In genomic region chr5:101992969-101993670, GRCm38 (mm10) we compare ENCODE assay signal across 21 mouse cellular contexts.
A peak's percentile ranks its signal among the peaks of the same experiment; 100 is the strongest.
DNase-seq lines count a peak whose midpoint lies in the region; ATAC-seq and TF ChIP-seq lines count a peak whose summit lies in the region.
"Had no signal": no experiment of that assay in that cellular context is flagged by ENCODE, and none has a peak within 500 bp of the region (broad histone marks: within the 10 kb centered on the region; RNA-seq: fewer than 3 reads in every experiment).

No protein-coding gene starts in this region.

- 64% methylated on average over 7 of the region's 7 CpGs for WGBS in heart, embryonic 14.5 days
- WGBS in kidney, postnatal 0 days = 52% methylated on average over 7 of the region's 7 CpGs

- TF ChIP-seq CTCF in kidney, postnatal 0 days (IDR thresholded peaks at IDR 0.05; ENCODE audit: low read depth) = no peak

- H3K36me3 ChIP-seq in heart, embryonic 14.5 days (ENCODE audit: control insufficient read depth, insufficient read depth, low read length) = no peaks in the 10 kb centered on the region
- no peaks in the 10 kb centered on the region for H3K36me3 ChIP-seq in kidney, postnatal 0 days (ENCODE audit: insufficient read depth, low read length)
- H3K36me3 ChIP-seq: limb, embryonic 13.5 days had no signal

- 0 out of 4 replicates have a peak overlapping the region, but pooled peaks have one; percentile 14 to 25 for H3K27ac ChIP-seq in heart, embryonic 14.5 days (replicated peaks in 1 of 2; ENCODE audit: control insufficient read depth in 1 of 2, insufficient read depth in 1 of 2, low read depth in 2 of 2, low read length in 2 of 2)
- H3K27ac ChIP-seq in kidney, postnatal 0 days = peak overlapping the region; percentile 63; the same call in 1 of the 2 replicates
- H3K27ac ChIP-seq: hindbrain, postnatal 0 days; limb, embryonic 13.5 days had no signal

- no peak for DNase-seq in heart, postnatal 4 days
- DNase-seq in R1 (ENCODE audit: low read depth, low spot score) = peak; percentile 32
- DNase-seq in kidney, adult 18-20 months = peak; percentile 37
- peak; percentile 58 for DNase-seq in kidney, postnatal 0 days (ENCODE audit: low spot score)
- no peak for DNase-seq in lung, postnatal 4 days
- DNase-seq in thymus, postnatal 10 days (ENCODE audit: low spot score in 2 of 2) = no peak
- DNase-seq: adrenal gland, postnatal 14 days; cerebellum, adult 11 months; cerebellum, postnatal 14 days; embryo, embryonic 11 days; gastrocnemius, postnatal 36 days; liver, postnatal 0 days; lung, postnatal 10 days; right cerebral cortex, adult 18-20 months; thymus, postnatal 4 days had no signal

- no peak overlapping the region for H3K9ac ChIP-seq in heart, embryonic 14.5 days (ENCODE audit: low read length)
- H3K9ac ChIP-seq in kidney, postnatal 0 days (ENCODE audit: low read depth, low read length) = no peak overlapping the region
- H3K9ac ChIP-seq: heart, embryonic 12.5 days; limb, embryonic 13.5 days; liver, postnatal 0 days had no signal

- no peaks in the 10 kb centered on the region for H3K9me3 ChIP-seq in heart, embryonic 14.5 days (ENCODE audit: control insufficient read depth, low read length)
- H3K9me3 ChIP-seq in kidney, postnatal 0 days (replicated peaks; ENCODE audit: low read length) = no peaks in the 10 kb centered on the region
- H3K9me3 ChIP-seq: heart, embryonic 12.5 days; limb, embryonic 13.5 days had no signal

- H3K4me1 ChIP-seq in heart, embryonic 14.5 days (ENCODE audit: control insufficient read depth in 2 of 2, insufficient read depth in 2 of 2, low read length in 2 of 2) = peaks cover 12 to 20% of the 10 kb centered on the region in 2 experiments
- peaks cover 11% of the 10 kb centered on the region; the same call in 1 of the 2 replicates for H3K4me1 ChIP-seq in kidney, postnatal 0 days (replicated peaks; ENCODE audit: insufficient read depth, low read length)

- H3K4me2 ChIP-seq in heart, embryonic 14.5 days (ENCODE audit: low read length) = no peak overlapping the region
- no peak overlapping the region for H3K4me2 ChIP-seq in kidney, postnatal 0 days (ENCODE audit: low read length)
- H3K4me2 ChIP-seq: limb, embryonic 13.5 days had no signal

- no peak for ATAC-seq in heart, embryonic 14.5 days (ENCODE audit: insufficient number of reproducible peaks, insufficient read depth, low FRiP score, low read depth)
- peak; percentile 83 for ATAC-seq in kidney, postnatal 0 days (replicated peaks; ENCODE audit: low FRiP score, low read depth)
- ATAC-seq in megakaryocyte, adult 5-6 weeks (ENCODE audit: poor library complexity, severe bottlenecking) = no peak
- ATAC-seq: hindbrain, postnatal 0 days; intestine, postnatal 0 days; liver, postnatal 0 days had no signal

- no peaks in the 10 kb centered on the region for H3K27me3 ChIP-seq in heart, embryonic 14.5 days (ENCODE audit: control insufficient read depth, insufficient read depth, low read length)
- H3K27me3 ChIP-seq in kidney, postnatal 0 days (ENCODE audit: insufficient read depth, low read length) = no peaks in the 10 kb centered on the region
- H3K27me3 ChIP-seq: heart, embryonic 12.5 days; limb, embryonic 13.5 days had no signal

- H3K4me3 ChIP-seq in heart, embryonic 14.5 days (ENCODE audit: control insufficient read depth in 1 of 2, insufficient read depth in 1 of 2, low read depth in 1 of 2, low read length in 2 of 2) = no peak overlapping the region
- H3K4me3 ChIP-seq in kidney, postnatal 0 days (replicated peaks; ENCODE audit: low read depth, low read length) = no peak overlapping the region
- H3K4me3 ChIP-seq: heart, embryonic 12.5 days; limb, embryonic 13.5 days had no signal

Comparison
In these comparisons a context has a peak if more than half of its experiments do, and no peak if none do; other contexts are left out.
1. DNase-seq: peak in R1 (single experiment), kidney, adult 18-20 months (single experiment) and kidney, postnatal 0 days (single experiment); none in heart, postnatal 4 days (single experiment), lung, postnatal 4 days (0 of 2) and thymus, postnatal 10 days (0 of 2).